Mouse (Mus musculus) CH12.LX (cell line): Measurements from ENCODE around the gene Ogg1. TPM values are rescaled to one million over a fixed set of nuclear protein-coding genes. Genes with fewer than 3 reads are reported as not detected.

Experiments used
- DNase-seq: peaks from one replicate; pipeline ENCODE4 v3.0.0-alpha.2; 2013; ENCODE audit errors: extremely low read depth
- H3K27ac ChIP-seq: 2 replicates; pipeline ENCODE4 v1.5.1; 2012; ENCODE audit warnings: low read depth, mild to moderate bottlenecking, control low read depth, moderate library complexity; ENCODE audit not compliant: insufficient read depth
- H3K27me3 ChIP-seq: replicated peaks from 2 replicates; pipeline ENCODE3; 2012; ENCODE audit warnings: inconsistent platforms
- H3K36me3 ChIP-seq, 2 experiments: replicated peaks in 1 of 2; 2 replicates each; pipeline versions ENCODE3 to v1.6.1; 2012; ENCODE audit warnings: inconsistent platforms in 1 of 2, low read length in 1 of 2, mild to moderate bottlenecking in 1 of 2, mixed read lengths in 1 of 2, moderate library complexity in 1 of 2; ENCODE audit not compliant: control insufficient read depth in 1 of 2, insufficient read depth in 1 of 2
- H3K4me1 ChIP-seq, 2 experiments: 2 replicates each; pipeline ENCODE4 v1.6.1; 2012; ENCODE audit warnings: inconsistent platforms in 1 of 2, moderate library complexity in 1 of 2; ENCODE audit not compliant: insufficient read depth in 2 of 2, control insufficient read depth in 1 of 2
- H3K4me2 ChIP-seq: 2 replicates; pipeline ENCODE4 v1.6.1; 2012; ENCODE audit warnings: low read depth, mild to moderate bottlenecking, control low read depth; ENCODE audit not compliant: poor library complexity, insufficient read depth, severe bottlenecking
- H3K4me3 ChIP-seq, 3 experiments: fragments of 150-350 bp in 1 of 3; sonication (generic) in 1 of 3; replicated peaks in 1 of 3; 2 replicates each; pipeline versions ENCODE3 to v1.5.1; 2011 to 2012; ENCODE audit warnings: low read depth in 2 of 3, low read length in 2 of 3, mild to moderate bottlenecking in 2 of 3, moderate library complexity in 2 of 3, control low read depth in 1 of 3, improper control_type of control experiment in 1 of 3, inconsistent platforms in 1 of 3, mixed read lengths in 1 of 3; ENCODE audit not compliant: poor library complexity in 1 of 3
- H3K79me2 ChIP-seq: replicated peaks from 2 replicates; pipeline ENCODE4 v1.6.1; 2012; ENCODE audit warnings: mild to moderate bottlenecking, moderate library complexity; ENCODE audit not compliant: control insufficient read depth, poor library complexity, insufficient read depth, severe bottlenecking; ENCODE audit errors: extremely low read depth
- H3K9ac ChIP-seq: 2 replicates; pipeline ENCODE4 v1.6.1; 2012; ENCODE audit warnings: low read depth, mild to moderate bottlenecking, control low read depth, moderate library complexity; ENCODE audit not compliant: insufficient read depth
- H3K9me3 ChIP-seq: replicated peaks from 2 replicates; pipeline ENCODE3; 2012; ENCODE audit warnings: low read length, inconsistent platforms, mixed read lengths
- BHLHE40 ChIP-seq: IDR thresholded peaks from 2 replicates; pipeline ENCODE4 v1.6.1; 2011; ENCODE audit warnings: mild to moderate bottlenecking, low read depth, low read length, improper control_type of control experiment
- CHD2 ChIP-seq: IDR thresholded peaks from 2 replicates; pipeline ENCODE4 v1.6.1; 2011; ENCODE audit warnings: low read length, improper control_type of control experiment
- CTCF ChIP-seq, 2 experiments: IDR thresholded peaks in 1 of 2; conservative IDR thresholded peaks in 1 of 2; 2 replicates each; pipeline ENCODE4 v1.5.1; 2011 to 2012; ENCODE audit warnings: low read depth in 2 of 2, low read length in 2 of 2, improper control_type of control experiment in 1 of 2, inconsistent platforms in 1 of 2, mild to moderate bottlenecking in 1 of 2, moderate library complexity in 1 of 2
- E2F4 ChIP-seq: IDR thresholded peaks from 2 replicates; pipeline ENCODE4 v1.6.1; 2011; ENCODE audit warnings: low read depth, low read length, improper control_type of control experiment; ENCODE audit not compliant: insufficient replicate concordance
- ELF1 ChIP-seq: IDR thresholded peaks from 2 replicates; pipeline ENCODE4 v1.6.1; 2014; ENCODE audit warnings: low read depth, mild to moderate bottlenecking, inconsistent platforms, low read length, improper control_type of control experiment
- EP300 ChIP-seq: IDR thresholded peaks from 2 replicates; pipeline ENCODE4 v1.6.1; 2011; ENCODE audit warnings: low read length, improper control_type of control experiment
- GABPA ChIP-seq: IDR thresholded peaks from 2 replicates; pipeline ENCODE4 v1.6.1; 2012; ENCODE audit warnings: low read depth, low read length, improper control_type of control experiment, inconsistent platforms; ENCODE audit not compliant: insufficient replicate concordance
- HCFC1 ChIP-seq: IDR thresholded peaks from 2 replicates; pipeline ENCODE4 v1.6.1; 2012; ENCODE audit warnings: low read depth, mild to moderate bottlenecking, inconsistent platforms, low read length, improper control_type of control experiment
- JUND ChIP-seq: conservative IDR thresholded peaks from 2 replicates; pipeline ENCODE4 v1.6.1; 2011; ENCODE audit warnings: low read depth, low read length, improper control_type of control experiment
- KAT2A ChIP-seq: IDR thresholded peaks from 2 replicates; pipeline ENCODE4 v1.6.1; 2012; ENCODE audit warnings: low read length, improper control_type of control experiment, inconsistent platforms; ENCODE audit not compliant: insufficient replicate concordance
- MAX ChIP-seq: IDR thresholded peaks from 2 replicates; pipeline ENCODE4 v1.6.1; 2011; ENCODE audit warnings: low read length, improper control_type of control experiment
- NELFE ChIP-seq: IDR thresholded peaks from 2 replicates; pipeline ENCODE4 v1.6.1; 2011; ENCODE audit warnings: low read depth, low read length, improper control_type of control experiment
- PAX5 ChIP-seq: IDR thresholded peaks from 2 replicates; pipeline ENCODE4 v1.6.1; 2012; ENCODE audit warnings: low read length, inconsistent platforms, mixed read lengths
- RAD21 ChIP-seq: IDR thresholded peaks from 2 replicates; pipeline ENCODE4 v1.6.1; 2011; ENCODE audit warnings: low read depth, mild to moderate bottlenecking, low read length, improper control_type of control experiment, moderate library complexity
- SIN3A ChIP-seq: IDR thresholded peaks from 2 replicates; pipeline ENCODE4 v1.6.1; 2012; ENCODE audit warnings: low read length, improper control_type of control experiment, inconsistent platforms
- SMC3 ChIP-seq: IDR thresholded peaks from 2 replicates; pipeline ENCODE4 v1.6.1; 2011; ENCODE audit warnings: low read depth, low read length, improper control_type of control experiment
- TBP ChIP-seq: conservative IDR thresholded peaks from 2 replicates; pipeline ENCODE4 v1.6.1; 2011; ENCODE audit warnings: low read depth, low read length, improper control_type of control experiment
- TCF12 ChIP-seq: IDR thresholded peaks from 2 replicates; pipeline ENCODE4 v1.6.1; 2014; ENCODE audit warnings: low read depth, mild to moderate bottlenecking, inconsistent platforms, low read length, improper control_type of control experiment
- UBTF ChIP-seq: IDR thresholded peaks from 2 replicates; pipeline ENCODE4 v1.6.1; 2012; ENCODE audit warnings: low read depth, mild to moderate bottlenecking, inconsistent platforms, low read length, improper control_type of control experiment, moderate library complexity
- USF2 ChIP-seq: conservative IDR thresholded peaks from 2 replicates; pipeline ENCODE4 v1.6.1; 2011; ENCODE audit warnings: low read depth, low read length, improper control_type of control experiment
- ZC3H11A ChIP-seq: IDR thresholded peaks from 2 replicates; pipeline ENCODE4 v1.6.1; 2012; ENCODE audit warnings: low read depth, mild to moderate bottlenecking, inconsistent platforms, low read length, improper control_type of control experiment
- ZNF384 ChIP-seq: IDR thresholded peaks from 2 replicates; pipeline ENCODE4 v1.6.1; 2012; ENCODE audit warnings: low read depth, low read length, improper control_type of control experiment, inconsistent platforms
- dilution Hi-C: fragments of 300-500 bp; cut with MboI; formaldehyde crosslinking; loops from 2 replicates; pipeline ENCODE4 v1.14.3; 2020; ENCODE audit warnings: low sequenced_read_pairs; ENCODE audit not compliant: extremely low pct_unique_long_range_greater_than_20kb, extremely low pct_ligation_motif_present
- in situ Hi-C: fragments of 300-500 bp; cut with MboI; formaldehyde crosslinking; loops from 3 replicates; pipeline ENCODE4 v1.14.3; 2019; ENCODE audit warnings: low sequenced_read_pairs, low pct_ligation_motif_present, low pct_unique_long_range_greater_than_20kb, mixed read lengths
- polyA plus RNA-seq: library from polyadenylated mRNA; unstranded; fragments of >175 nt; gene quantifications from 2 replicates; pipeline ENCODE4 v1.2.1, GENCODE M21; 2012; ENCODE audit warnings: low read depth; ENCODE audit not compliant: insufficient read length
- total RNA-seq, 2 experiments: library from RNA; depleted of rRNA; stranded (reverse); fragments of 300-350 nt in 1 of 2; fragments of >200 nt in 1 of 2; gene quantifications; 2 replicates each; pipeline ENCODE4 v1.2.3; 2012 to 2014

Gene Ogg1
- total and polyA plus RNA-seq, 3 experiments: 13.8 to 20.1 (median 14.5) TPM

GRCm38 (mm10) chr6:113283500-113283899 is 43.3 kb upstream of the Ogg1 start:
- no peak overlapping the region for H3K9ac ChIP-seq
- in situ Hi-C loops (no loop called here), dilution Hi-C loops (no loop called here)
- H3K27me3 ChIP-seq: no peaks in the 10 kb centered on the region
- no peaks in the 10 kb centered on the region for H3K79me2 ChIP-seq
- no peak overlapping the region for H3K4me2 ChIP-seq
- H3K9me3 ChIP-seq: no peaks in the 10 kb centered on the region
- H3K36me3 ChIP-seq: peaks cover 17 to 34% of the 10 kb centered on the region in 2 experiments
- peaks cover 0 to 8% of the 10 kb centered on the region in 2 experiments; a peak in 2 of 4 replicates for H3K4me1 ChIP-seq
- no peak for DNase-seq
- H3K27ac ChIP-seq: no peak overlapping the region
- TF ChIP-seq SIN3A (no peak), GABPA (no peak), UBTF (no peak), CTCF (conservative IDR thresholded peaks at IDR 0.05 in 1 of 2, IDR thresholded peaks at IDR 0.05 in 1 of 2; ENCODE audit: low read depth in 2 of 2, low read length in 2 of 2) (no peak), SMC3 (no peak)
- TF ChIP-seq, all 38 proteins: peak for 0
- H3K4me3 ChIP-seq: no peak overlapping the region

DNA sequence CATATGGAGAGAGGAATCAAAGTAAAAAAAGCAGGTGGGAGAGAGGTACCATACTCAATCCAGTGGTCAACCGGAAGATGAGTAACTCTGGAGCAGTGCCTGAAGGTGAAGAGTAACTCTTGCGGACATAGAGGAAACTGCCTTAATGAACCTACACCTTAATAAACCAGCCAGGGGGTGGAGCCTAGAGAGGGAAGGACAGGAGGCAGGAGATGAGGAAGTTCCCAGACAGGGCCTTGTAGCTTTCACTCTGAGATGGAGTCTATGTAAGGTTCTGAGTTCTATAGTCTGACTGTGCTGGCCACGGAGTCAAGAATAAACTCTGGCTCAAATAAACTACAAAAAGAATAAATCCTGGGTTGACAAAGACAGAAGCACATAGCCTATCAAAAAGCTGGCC is 41.8 kb upstream of the Ogg1 start:
- no peak for DNase-seq
- H3K36me3 ChIP-seq: peaks cover 9 to 22% of the 10 kb centered on the region in 2 experiments
- peaks cover 0 to 8% of the 10 kb centered on the region in 2 experiments; a peak in 2 of 4 replicates for H3K4me1 ChIP-seq
- no peak overlapping the region for H3K9ac ChIP-seq
- H3K9me3 ChIP-seq: no peaks in the 10 kb centered on the region
- TF ChIP-seq PAX5 (no peak), BHLHE40 (no peak), CHD2 (no peak), ZC3H11A (no peak), KAT2A (no peak), MAX (no peak), ELF1 (no peak), JUND (no peak), E2F4 (no peak), ZNF384 (no peak), UBTF (no peak)
- H3K4me3 ChIP-seq: no peak overlapping the region
- in situ Hi-C loops (no loop called here), dilution Hi-C loops (no loop called here)
- no peak overlapping the region for H3K4me2 ChIP-seq
- H3K27me3 ChIP-seq: no peaks in the 10 kb centered on the region
- no peak overlapping the region for H3K27ac ChIP-seq
- H3K79me2 ChIP-seq: no peaks in the 10 kb centered on the region

DNA sequence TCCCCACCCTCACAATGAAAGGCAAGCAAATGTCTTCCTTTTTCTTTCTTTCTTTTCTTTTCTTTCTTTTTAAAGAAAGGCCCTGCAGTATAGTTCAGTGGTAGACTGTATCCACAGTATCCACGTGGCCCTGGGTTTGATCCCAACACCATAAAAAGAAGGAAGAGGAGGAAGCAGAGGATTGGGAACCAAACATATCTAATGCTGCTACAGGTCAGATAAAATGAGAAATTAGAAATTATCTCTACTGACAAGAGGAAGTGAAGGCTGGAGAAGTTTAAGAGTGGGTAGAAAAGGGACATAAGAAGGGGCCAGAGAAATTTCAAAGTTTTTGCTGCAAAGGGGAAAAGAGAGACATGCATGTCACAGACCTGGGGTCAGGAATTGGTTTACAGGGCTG is 40.5 kb upstream of the Ogg1 start:
- no peaks in the 10 kb centered on the region for H3K79me2 ChIP-seq
- DNase-seq: no peak
- in situ Hi-C loops (no loop called here), dilution Hi-C loops (no loop called here)
- no peak for TF ChIP-seq TBP
- no peak for TF ChIP-seq EP300
- TF ChIP-seq ELF1: no peak
- no peak for TF ChIP-seq NELFE
- no peak for TF ChIP-seq UBTF
- TF ChIP-seq RAD21: no peak
- no peak for TF ChIP-seq JUND
- TF ChIP-seq USF2: no peak
- TF ChIP-seq TCF12: no peak
- no peak for TF ChIP-seq HCFC1
- H3K36me3 ChIP-seq: peaks cover 0 to 12% of the 10 kb centered on the region in 2 experiments
- peaks cover 0 to 8% of the 10 kb centered on the region in 2 experiments; a peak in 2 of 4 replicates for H3K4me1 ChIP-seq
- H3K4me2 ChIP-seq: no peak overlapping the region
- no peak overlapping the region for H3K4me3 ChIP-seq
- H3K9ac ChIP-seq: no peak overlapping the region
- no peak overlapping the region for H3K27ac ChIP-seq
- H3K27me3 ChIP-seq: no peaks in the 10 kb centered on the region
- H3K9me3 ChIP-seq: no peaks in the 10 kb centered on the region
